Mouse (Mus musculus) thymus, adult 2 months (tissue): ENCODE results near the gene Med15. TPM values are rescaled to one million over a fixed set of nuclear protein-coding genes. Genes with fewer than 3 reads are reported as not detected.
"Not testable (repeated sequence)": the region's sequence is repeated elsewhere in the genome, so short reads cannot be mapped to it uniquely, and the experiment has no call there.

Experiments used
- DNase-seq: peaks from one replicate; pipeline ENCODE4 v3.0.0; 2021
- H3K27ac ChIP-seq: fragments of 200-500 bp; 2 replicates; pipeline ENCODE4 v1.5.1; 2012; ENCODE audit warnings: low read length, control low read depth; ENCODE audit not compliant: control insufficient read depth, insufficient read depth
- H3K27me3 ChIP-seq: fragments of 200-500 bp; 2 replicates; pipeline ENCODE4 v1.6.1; 2012; ENCODE audit warnings: mild to moderate bottlenecking, low read length, moderate library complexity, mixed read lengths; ENCODE audit not compliant: control insufficient read depth, insufficient read depth
- H3K36me3 ChIP-seq: fragments of 200-500 bp; 2 replicates; pipeline ENCODE4 v1.6.1; 2012; ENCODE audit warnings: mild to moderate bottlenecking, low read length, moderate library complexity; ENCODE audit not compliant: control insufficient read depth, insufficient read depth
- H3K4me1 ChIP-seq: fragments of 200-500 bp; replicated peaks from 2 replicates; pipeline ENCODE4 v1.6.1; 2012; ENCODE audit warnings: low read length; ENCODE audit not compliant: control insufficient read depth, insufficient read depth
- H3K4me3 ChIP-seq: fragments of 200-500 bp; 2 replicates; pipeline ENCODE4 v1.5.1; 2012; ENCODE audit warnings: mild to moderate bottlenecking, low read length, control low read depth, moderate library complexity; ENCODE audit not compliant: control insufficient read depth, insufficient read depth
- CTCF ChIP-seq: fragments of 200-500 bp; IDR thresholded peaks from 2 replicates; pipeline ENCODE4 v1.5.1; 2012; ENCODE audit warnings: mild to moderate bottlenecking, control low read depth, low read length, moderate library complexity, borderline replicate concordance; ENCODE audit not compliant: control insufficient read depth, poor library complexity, insufficient read depth; ENCODE audit errors: extremely low read depth
- POLR2A ChIP-seq: fragments of 200-500 bp; IDR thresholded peaks from 2 replicates; pipeline ENCODE4 v1.6.1; 2012; ENCODE audit warnings: mild to moderate bottlenecking, low read length, control low read depth, moderate library complexity; ENCODE audit not compliant: control insufficient read depth, poor library complexity, insufficient read depth; ENCODE audit errors: extremely low read depth
- WGBS: fragments of 180-500 bp; shearing (Covaris S2); methylation state at CpG from one replicate; pipeline ENCODE4 v1.1.7; 2018; 5-methylcytosine and 5-hydroxymethylcytosine counted together
- polyA plus RNA-seq: library from polyadenylated mRNA; depleted of rRNA; stranded (reverse); fragments of >200 nt; gene quantifications from 2 replicates; pipeline ENCODE4 v1.2.3, GENCODE M21; 2012

Med15 gene
- polyA plus RNA-seq, 1 experiment = 286 TPM

GRCm38 (mm10) chr16:17736156-17736555, 3.5 kb upstream of the Med15 start:
- 57% methylated on average over 4 of the region's 4 CpGs for WGBS

DNA sequence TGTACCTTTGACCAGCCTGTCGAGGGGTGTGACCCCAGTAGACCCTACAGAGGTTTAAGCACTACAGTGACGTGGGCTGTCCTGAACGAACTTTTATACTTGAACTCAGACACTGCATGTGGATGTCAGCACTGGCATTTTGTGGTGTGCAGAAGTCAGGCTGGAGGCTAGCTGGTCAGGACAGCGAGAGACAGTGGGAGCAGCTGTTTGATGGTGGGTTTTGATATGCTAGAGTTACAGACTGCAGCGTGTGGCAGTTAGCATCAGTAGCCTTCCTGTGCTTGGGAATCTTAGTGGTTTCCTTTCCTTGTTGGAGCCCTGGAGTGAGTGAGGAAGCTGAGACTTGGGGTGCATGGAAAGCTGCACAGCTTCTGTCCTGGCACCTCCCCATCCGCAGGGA, 2.2 kb upstream of the Med15 start:
- not testable (repeated sequence) for H3K27me3 ChIP-seq, H3K4me3 ChIP-seq, DNase-seq, H3K36me3 ChIP-seq, H3K27ac ChIP-seq, H3K4me1 ChIP-seq
- WGBS = 93% methylated on average over 6 of the region's 6 CpGs

More at GRCm38 (mm10) chr16:17736156-17736555, 3.5 kb upstream of the Med15 start:
- H3K4me1 ChIP-seq = no peaks in the 10 kb centered on the region
- H3K36me3 ChIP-seq = no peaks in the 10 kb centered on the region
- no peak for DNase-seq
- peaks cover 2% of the 10 kb centered on the region; the same call in 1 of the 2 replicates for H3K27me3 ChIP-seq
- no peak overlapping the region for H3K27ac ChIP-seq
- TF ChIP-seq CTCF = no peak
- TF ChIP-seq POLR2A = no peak
- no peak overlapping the region for H3K4me3 ChIP-seq

DNA sequence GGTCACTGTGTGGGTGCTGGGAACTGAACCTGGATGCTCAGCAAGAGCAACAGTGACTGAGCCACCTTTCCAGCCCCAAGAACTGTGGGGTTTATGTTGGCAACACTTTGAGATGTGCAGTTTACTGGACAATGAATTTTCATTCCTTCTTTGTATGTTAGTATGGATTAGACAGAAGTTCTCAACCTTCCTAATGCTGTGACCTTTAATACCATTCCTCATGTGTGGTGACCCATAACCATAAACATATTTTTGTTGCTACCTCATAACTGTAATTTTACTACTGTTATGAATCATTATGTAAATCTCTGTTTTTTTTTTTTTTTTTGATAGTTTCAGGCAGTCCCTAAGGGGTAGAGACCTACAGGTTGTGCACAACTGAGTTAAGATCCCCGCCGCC, 955 bp upstream of the Med15 start:
- no peak for DNase-seq
- H3K27ac ChIP-seq = no peak overlapping the region
- 62% methylated on average over 2 of the region's 2 CpGs for WGBS
- H3K27me3 ChIP-seq = peaks cover 2% of the 10 kb centered on the region; the same call in 1 of the 2 replicates
- no peak for TF ChIP-seq CTCF
- no peak for TF ChIP-seq POLR2A
- H3K4me1 ChIP-seq = no peaks in the 10 kb centered on the region
- no peak overlapping the region for H3K4me3 ChIP-seq
- H3K36me3 ChIP-seq = no peaks in the 10 kb centered on the region

DNA sequence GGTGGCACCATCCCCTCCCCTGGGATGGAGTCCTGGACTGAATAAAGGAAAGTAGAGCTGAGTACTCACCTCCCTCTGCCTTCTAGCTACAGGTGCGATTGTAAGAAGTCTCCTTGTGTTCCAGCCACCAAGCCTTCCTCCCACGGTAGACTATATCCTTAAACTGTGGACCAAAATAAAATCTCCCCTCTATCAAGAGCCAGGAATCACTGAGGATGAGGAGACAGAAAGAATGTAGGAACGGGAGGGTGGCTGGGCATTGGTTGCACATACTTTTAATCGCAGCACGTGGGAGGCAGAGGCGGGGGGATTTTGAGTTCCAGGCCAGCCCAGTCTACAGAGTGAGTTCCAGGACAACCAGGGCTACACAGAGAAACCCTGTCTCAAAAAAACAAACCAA, 260 bp downstream of the Med15 start:
- WGBS = 77% methylated on average over 6 of the region's 6 CpGs
- H3K27ac ChIP-seq = no peak overlapping the region
- H3K27me3 ChIP-seq = peaks cover 2% of the 10 kb centered on the region; the same call in 1 of the 2 replicates
- DNase-seq = no peak
- TF ChIP-seq POLR2A = no peak
- no peak for TF ChIP-seq CTCF
- H3K4me1 ChIP-seq = no peaks in the 10 kb centered on the region
- H3K4me3 ChIP-seq = no peak overlapping the region
- no peaks in the 10 kb centered on the region for H3K36me3 ChIP-seq

GRCm38 (mm10) chr16:17732021-17732420, 670 bp downstream of the Med15 start:
- 47% methylated on average over 3 of the region's 3 CpGs for WGBS
- no peak overlapping the region for H3K4me3 ChIP-seq
- no peak for TF ChIP-seq CTCF

GRCm38 (mm10) chr16:17729974-17730373, 2.7 kb downstream of the Med15 start:
- H3K4me3 ChIP-seq = no peak overlapping the region
- no peak overlapping the region for H3K27ac ChIP-seq
- no peaks in the 10 kb centered on the region for H3K36me3 ChIP-seq
- no peaks in the 10 kb centered on the region; the same call in 1 of the 2 replicates for H3K27me3 ChIP-seq
- no peaks in the 10 kb centered on the region for H3K4me1 ChIP-seq
- DNase-seq = no peak
- TF ChIP-seq POLR2A (no peak), CTCF (no peak)

More at GRCm38 (mm10) chr16:17732021-17732420, 670 bp downstream of the Med15 start:
- no peaks in the 10 kb centered on the region for H3K4me1 ChIP-seq
- H3K36me3 ChIP-seq = no peaks in the 10 kb centered on the region
- no peak for DNase-seq
- H3K27ac ChIP-seq = no peak overlapping the region
- peaks cover 2% of the 10 kb centered on the region; the same call in 1 of the 2 replicates for H3K27me3 ChIP-seq

DNA sequence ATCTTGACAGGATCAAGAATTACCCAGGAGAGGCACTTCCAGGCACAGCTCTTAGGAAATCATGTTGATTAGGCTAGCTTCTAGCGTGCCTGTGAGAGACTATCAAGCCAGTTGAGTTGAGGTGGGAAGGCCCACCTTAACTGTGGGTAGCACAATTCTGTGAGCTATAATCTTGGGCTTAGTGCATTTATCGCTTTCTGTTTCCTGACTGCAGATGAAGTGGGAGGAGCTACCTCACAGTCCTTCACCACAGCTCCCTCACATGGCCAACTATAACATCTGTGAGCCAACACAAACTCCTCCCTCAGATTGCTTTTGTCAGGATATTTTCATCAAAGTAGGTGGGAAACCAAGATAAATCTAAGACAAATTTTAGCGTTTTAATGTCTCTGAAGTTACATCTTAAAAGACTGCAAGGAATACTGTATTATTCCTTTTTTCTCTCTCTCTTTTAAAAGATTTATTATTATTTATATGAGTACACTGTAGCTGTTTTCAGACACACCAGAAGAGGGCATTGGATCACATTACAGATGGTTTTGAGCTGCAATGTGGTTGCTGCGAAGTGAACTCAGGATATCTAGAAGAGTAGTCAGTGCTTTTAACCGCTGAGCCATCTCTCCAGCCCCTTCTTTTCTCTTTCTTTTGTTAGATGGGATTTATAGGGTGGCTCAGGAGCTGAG, 5.4 kb downstream of the Med15 start:
- 19% methylated on average over 5 of the region's 5 CpGs for WGBS
- Histone ChIP-seq H3K36me3 (no peaks in the 10 kb centered on the region), H3K27me3 (no peaks in the 10 kb centered on the region; the same call in 1 of the 2 replicates), H3K27ac (no peak overlapping the region), H3K4me1 (no peaks in the 10 kb centered on the region), H3K4me3 (no peak overlapping the region)
- no peak for TF ChIP-seq CTCF
- TF ChIP-seq POLR2A = no peak
- peak; percentile 75 for DNase-seq
